Mouse (Mus musculus): ENCODE measurements around the gene Rftn1. TPM values are rescaled to one million over a fixed set of nuclear protein-coding genes. Genes with fewer than 3 reads are reported as not detected.
"Not testable (repeated sequence)": the region's sequence is repeated elsewhere in the genome, so short reads cannot be mapped to it uniquely, and the experiment has no call there.

Rftn1 gene
- total RNA-seq, 1 experiment from 2014 or later = 33.6 TPM

- no peak for ATAC-seq (replicated peaks in 1 of 2; ENCODE audit: insufficient read depth in 1 of 2, low FRiP score in 2 of 2, low TSS enrichment in 1 of 2, low read depth in 1 of 2, poor library complexity in 2 of 2, severe bottlenecking in 2 of 2)
These were observed 67.9 kb downstream of the Rftn1 start for GRCm38 (mm10) chr17:50122555-50122954.

- no peak for ATAC-seq (replicated peaks in 1 of 2; ENCODE audit: insufficient read depth in 1 of 2, low FRiP score in 2 of 2, low TSS enrichment in 1 of 2, low read depth in 1 of 2, poor library complexity in 2 of 2, severe bottlenecking in 2 of 2)
These were observed 70.4 kb downstream of the Rftn1 start for GRCm38 (mm10) chr17:50120098-50120497.

- ATAC-seq (replicated peaks in 1 of 2; ENCODE audit: insufficient read depth in 1 of 2, low FRiP score in 2 of 2, low TSS enrichment in 1 of 2, low read depth in 1 of 2, poor library complexity in 2 of 2, severe bottlenecking in 2 of 2) = no peak
These were observed 73.0 kb downstream of the Rftn1 start for GRCm38 (mm10) chr17:50117461-50117860.

- no peak for ATAC-seq (replicated peaks in 1 of 2; ENCODE audit: insufficient read depth in 1 of 2, low FRiP score in 2 of 2, low TSS enrichment in 1 of 2, low read depth in 1 of 2, poor library complexity in 2 of 2, severe bottlenecking in 2 of 2)
These were observed 73.5 kb downstream of the Rftn1 start for GRCm38 (mm10) chr17:50116980-50117379.

- not testable (repeated sequence) for ATAC-seq (replicated peaks in 1 of 2; ENCODE audit: insufficient read depth in 1 of 2, low FRiP score in 2 of 2, low TSS enrichment in 1 of 2, low read depth in 1 of 2, poor library complexity in 2 of 2, severe bottlenecking in 2 of 2)
These were observed 74.1 kb downstream of the Rftn1 start for GRCm38 (mm10) chr17:50116401-50116800.

- ATAC-seq (replicated peaks in 1 of 2; ENCODE audit: insufficient read depth in 1 of 2, low FRiP score in 2 of 2, low TSS enrichment in 1 of 2, low read depth in 1 of 2, poor library complexity in 2 of 2, severe bottlenecking in 2 of 2) = not testable (repeated sequence)
These were observed 74.8 kb downstream of the Rftn1 start for GRCm38 (mm10) chr17:50115716-50116115.

- no peak for ATAC-seq (replicated peaks in 1 of 2; ENCODE audit: insufficient read depth in 1 of 2, low FRiP score in 2 of 2, low TSS enrichment in 1 of 2, low read depth in 1 of 2, poor library complexity in 2 of 2, severe bottlenecking in 2 of 2)
These were observed 75.8 kb downstream of the Rftn1 start for GRCm38 (mm10) chr17:50114659-50115058.

GRCm38 (mm10) chr17:50110650-50111415 lies 79.6 kb downstream of the Rftn1 start:
- ATAC-seq (replicated peaks in 1 of 2; ENCODE audit: insufficient read depth in 1 of 2, low FRiP score in 2 of 2, low TSS enrichment in 1 of 2, low read depth in 1 of 2, poor library complexity in 2 of 2, severe bottlenecking in 2 of 2) = peak in 1 of 2 experiments; percentile 42; a peak in 1 of 4 replicates

- no peak for ATAC-seq (replicated peaks in 1 of 2; ENCODE audit: insufficient read depth in 1 of 2, low FRiP score in 2 of 2, low TSS enrichment in 1 of 2, low read depth in 1 of 2, poor library complexity in 2 of 2, severe bottlenecking in 2 of 2)
These were observed 83.7 kb downstream of the Rftn1 start for GRCm38 (mm10) chr17:50106811-50107210.

GRCm38 (mm10) chr17:50104131-50104530 lies 86.3 kb downstream of the Rftn1 start:
- ATAC-seq (replicated peaks in 1 of 2; ENCODE audit: insufficient read depth in 1 of 2, low FRiP score in 2 of 2, low TSS enrichment in 1 of 2, low read depth in 1 of 2, poor library complexity in 2 of 2, severe bottlenecking in 2 of 2) = no peak

GRCm38 (mm10) chr17:50101416-50101815 lies 89.1 kb downstream of the Rftn1 start:
- no peak for ATAC-seq (replicated peaks in 1 of 2; ENCODE audit: insufficient read depth in 1 of 2, low FRiP score in 2 of 2, low TSS enrichment in 1 of 2, low read depth in 1 of 2, poor library complexity in 2 of 2, severe bottlenecking in 2 of 2)

GRCm38 (mm10) chr17:50100070-50100469 lies 90.4 kb downstream of the Rftn1 start:
- no peak for ATAC-seq (replicated peaks in 1 of 2; ENCODE audit: insufficient read depth in 1 of 2, low FRiP score in 2 of 2, low TSS enrichment in 1 of 2, low read depth in 1 of 2, poor library complexity in 2 of 2, severe bottlenecking in 2 of 2)

GRCm38 (mm10) chr17:50099378-50099777 lies 91.1 kb downstream of the Rftn1 start:
- ATAC-seq (replicated peaks in 1 of 2; ENCODE audit: insufficient read depth in 1 of 2, low FRiP score in 2 of 2, low TSS enrichment in 1 of 2, low read depth in 1 of 2, poor library complexity in 2 of 2, severe bottlenecking in 2 of 2) = no peak

GRCm38 (mm10) chr17:50098297-50098696 lies 92.2 kb downstream of the Rftn1 start:
- ATAC-seq (replicated peaks in 1 of 2; ENCODE audit: insufficient read depth in 1 of 2, low FRiP score in 2 of 2, low TSS enrichment in 1 of 2, low read depth in 1 of 2, poor library complexity in 2 of 2, severe bottlenecking in 2 of 2) = no peak; a peak in 1 of 4 replicates

GRCm38 (mm10) chr17:50097831-50098230 lies 92.6 kb downstream of the Rftn1 start:
- peak; percentile 65 to 73 for ATAC-seq (replicated peaks in 1 of 2; ENCODE audit: insufficient read depth in 1 of 2, low FRiP score in 2 of 2, low TSS enrichment in 1 of 2, low read depth in 1 of 2, poor library complexity in 2 of 2, severe bottlenecking in 2 of 2)

- ATAC-seq (replicated peaks in 1 of 2; ENCODE audit: insufficient read depth in 1 of 2, low FRiP score in 2 of 2, low TSS enrichment in 1 of 2, low read depth in 1 of 2, poor library complexity in 2 of 2, severe bottlenecking in 2 of 2) = no peak
These were observed 94.2 kb downstream of the Rftn1 start for GRCm38 (mm10) chr17:50096305-50096704.

- no peak for ATAC-seq (replicated peaks in 1 of 2; ENCODE audit: insufficient read depth in 1 of 2, low FRiP score in 2 of 2, low TSS enrichment in 1 of 2, low read depth in 1 of 2, poor library complexity in 2 of 2, severe bottlenecking in 2 of 2)
These were observed 95.9 kb downstream of the Rftn1 start for GRCm38 (mm10) chr17:50094596-50094995.

- ATAC-seq (replicated peaks in 1 of 2; ENCODE audit: insufficient read depth in 1 of 2, low FRiP score in 2 of 2, low TSS enrichment in 1 of 2, low read depth in 1 of 2, poor library complexity in 2 of 2, severe bottlenecking in 2 of 2) = no peak; a peak in 2 of 4 replicates
These were observed 96.4 kb downstream of the Rftn1 start for GRCm38 (mm10) chr17:50094077-50094476.

- ATAC-seq (replicated peaks in 1 of 2; ENCODE audit: insufficient read depth in 1 of 2, low FRiP score in 2 of 2, low TSS enrichment in 1 of 2, low read depth in 1 of 2, poor library complexity in 2 of 2, severe bottlenecking in 2 of 2) = no peak
These were observed 97.1 kb downstream of the Rftn1 start for GRCm38 (mm10) chr17:50093356-50093755.

All from hematopoietic stem cell, adult 5-6 weeks (primary cell).